Mouse (Mus musculus): ENCODE measurements at regions not wholly inside any gene's neighbourhood (a gene's known extent, or its start where the extent isn't known, plus 50 kb on each side); places are given as distances from the start of the nearest gene placed in this dataset.
A peak's percentile ranks its signal among the peaks of the same experiment; 100 is the strongest.

DNA sequence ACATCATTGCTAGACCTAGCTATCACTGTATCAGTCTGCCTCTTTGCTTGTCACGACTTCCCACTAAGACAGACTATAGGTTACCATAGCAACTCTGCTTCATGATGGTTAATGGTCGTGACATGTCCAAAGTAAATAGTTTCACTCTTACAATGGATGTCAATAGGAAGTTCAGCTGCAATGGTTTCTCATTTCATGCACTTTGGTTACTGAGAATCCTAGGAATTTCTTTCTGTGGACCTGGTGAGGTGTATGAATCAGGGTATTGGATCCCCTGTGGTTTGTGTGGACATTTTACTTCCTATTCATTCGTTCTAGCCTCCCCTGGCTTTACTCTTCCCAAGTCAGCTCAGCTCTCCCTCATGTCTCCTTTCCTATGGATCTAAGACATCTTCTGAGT, 385.5 kb upstream of the Dcn start:
- no peak overlapping the region for H3K9ac ChIP-seq

DNA sequence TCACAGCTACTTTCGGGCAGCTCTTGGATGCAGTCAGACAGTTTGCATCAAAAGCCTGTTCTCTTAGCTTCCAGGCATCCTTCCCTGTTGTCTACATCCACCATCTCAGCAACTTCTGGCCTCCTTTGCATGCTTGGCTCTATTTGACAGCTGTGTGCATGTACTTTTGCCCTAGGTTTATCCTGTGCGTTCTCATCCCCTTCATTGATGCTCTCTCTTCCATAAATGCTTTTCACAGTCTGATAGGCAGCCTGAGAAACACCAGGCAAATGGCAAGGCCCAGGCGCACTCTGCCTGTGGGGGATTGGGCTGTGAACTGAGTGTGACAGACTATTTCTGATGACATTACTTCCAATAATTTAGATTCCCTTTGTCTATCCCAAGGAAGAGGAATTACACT, 364.9 kb upstream of the Dcn start:
- Histone ChIP-seq H3K27me3 (no peaks in the 10 kb centered on the region), H3K4me2 (replicated peaks) (no peak overlapping the region), H3K27ac (replicated peaks) (no peak overlapping the region), H3K9me3 (replicated peaks) (no peaks in the 10 kb centered on the region), H3K9ac (no peak overlapping the region), H3K4me3 (replicated peaks) (no peak overlapping the region), H3K4me1 (no peaks in the 10 kb centered on the region), H3K36me3 (no peaks in the 10 kb centered on the region)
- ATAC-seq (ENCODE audit: insufficient number of reproducible peaks, low FRiP score, low TSS enrichment, low read depth), result no peak
- 76% methylated on average over 3 of the region's 3 CpGs for WGBS

More for the DNA sequence above, 385.5 kb upstream of the Dcn start:
- Histone ChIP-seq H3K27ac (replicated peaks) (no peak overlapping the region), H3K4me1 (no peaks in the 10 kb centered on the region), H3K27me3 (no peaks in the 10 kb centered on the region), H3K9me3 (replicated peaks) (no peaks in the 10 kb centered on the region), H3K4me2 (replicated peaks) (no peak overlapping the region), H3K4me3 (replicated peaks) (no peak overlapping the region), H3K36me3 (no peaks in the 10 kb centered on the region)
- WGBS, result 50% methylated on average over 3 of the region's 3 CpGs
- no peak for ATAC-seq (ENCODE audit: insufficient number of reproducible peaks, low FRiP score, low TSS enrichment, low read depth)

DNA sequence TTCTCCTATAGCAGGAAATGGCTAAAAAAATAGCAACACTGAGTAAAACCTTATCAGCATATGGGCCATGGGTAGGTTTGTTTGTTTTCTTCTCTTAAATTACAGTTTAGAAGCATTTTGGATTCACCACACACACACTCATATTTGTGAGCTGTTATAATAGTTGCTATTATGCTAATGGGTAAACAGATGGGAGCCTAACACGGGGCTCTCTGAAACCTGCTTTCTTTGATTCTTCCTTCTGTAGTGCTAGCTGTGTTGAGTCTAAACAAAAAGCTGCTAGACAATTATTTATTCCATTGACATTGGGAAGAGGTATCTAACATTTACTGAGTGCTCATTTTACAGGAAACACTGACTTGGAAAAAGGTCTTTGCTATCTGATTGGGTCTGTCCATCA, 356.7 kb upstream of the Dcn start:
- no peaks in the 10 kb centered on the region for H3K4me1 ChIP-seq
- H3K4me3 ChIP-seq (replicated peaks), result no peak overlapping the region
- H3K9ac ChIP-seq, result no peak overlapping the region
- H3K36me3 ChIP-seq, result no peaks in the 10 kb centered on the region
- H3K9me3 ChIP-seq (replicated peaks), result no peaks in the 10 kb centered on the region
- no peaks in the 10 kb centered on the region for H3K27me3 ChIP-seq
- H3K27ac ChIP-seq (replicated peaks), result no peak overlapping the region
- H3K4me2 ChIP-seq (replicated peaks), result no peak overlapping the region
- ATAC-seq (ENCODE audit: insufficient number of reproducible peaks, low FRiP score, low TSS enrichment, low read depth), result no peak
- WGBS, result 43% methylated on average over 1 of the region's 1 CpGs

DNA sequence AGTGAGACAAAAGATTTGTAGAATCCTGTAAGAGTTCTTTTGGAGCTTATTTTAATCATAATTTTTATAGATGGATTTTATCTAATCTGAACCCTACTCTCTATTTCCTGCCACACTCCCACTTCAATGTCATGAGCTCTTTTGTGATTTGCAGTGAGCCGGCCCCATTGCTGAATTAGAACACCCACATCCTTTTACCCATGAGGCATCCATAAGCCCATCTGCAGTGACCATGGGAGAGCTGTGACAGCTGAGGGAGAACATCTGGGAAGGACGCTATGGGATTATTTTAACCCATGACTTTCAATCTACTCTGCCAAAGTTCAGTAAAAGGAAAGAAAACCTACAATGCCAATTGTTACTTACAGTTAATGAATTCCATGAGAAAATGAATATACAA, 337.8 kb upstream of the Dcn start:
- Histone ChIP-seq H3K27ac (replicated peaks) (peak overlapping the region; percentile 31; the same call in 1 of the 2 replicates), H3K4me1 (0 out of 2 replicates have a peak, but pooled peaks cover 2% of the 10 kb centered on the region), H3K36me3 (no peaks in the 10 kb centered on the region), H3K4me2 (replicated peaks) (no peak overlapping the region), H3K9me3 (replicated peaks) (no peaks in the 10 kb centered on the region), H3K9ac (no peak overlapping the region), H3K4me3 (replicated peaks) (no peak overlapping the region), H3K27me3 (no peaks in the 10 kb centered on the region)
- 39% methylated on average over 2 of the region's 2 CpGs for WGBS
- ATAC-seq (ENCODE audit: insufficient number of reproducible peaks, low FRiP score, low TSS enrichment, low read depth), result no peak

DNA sequence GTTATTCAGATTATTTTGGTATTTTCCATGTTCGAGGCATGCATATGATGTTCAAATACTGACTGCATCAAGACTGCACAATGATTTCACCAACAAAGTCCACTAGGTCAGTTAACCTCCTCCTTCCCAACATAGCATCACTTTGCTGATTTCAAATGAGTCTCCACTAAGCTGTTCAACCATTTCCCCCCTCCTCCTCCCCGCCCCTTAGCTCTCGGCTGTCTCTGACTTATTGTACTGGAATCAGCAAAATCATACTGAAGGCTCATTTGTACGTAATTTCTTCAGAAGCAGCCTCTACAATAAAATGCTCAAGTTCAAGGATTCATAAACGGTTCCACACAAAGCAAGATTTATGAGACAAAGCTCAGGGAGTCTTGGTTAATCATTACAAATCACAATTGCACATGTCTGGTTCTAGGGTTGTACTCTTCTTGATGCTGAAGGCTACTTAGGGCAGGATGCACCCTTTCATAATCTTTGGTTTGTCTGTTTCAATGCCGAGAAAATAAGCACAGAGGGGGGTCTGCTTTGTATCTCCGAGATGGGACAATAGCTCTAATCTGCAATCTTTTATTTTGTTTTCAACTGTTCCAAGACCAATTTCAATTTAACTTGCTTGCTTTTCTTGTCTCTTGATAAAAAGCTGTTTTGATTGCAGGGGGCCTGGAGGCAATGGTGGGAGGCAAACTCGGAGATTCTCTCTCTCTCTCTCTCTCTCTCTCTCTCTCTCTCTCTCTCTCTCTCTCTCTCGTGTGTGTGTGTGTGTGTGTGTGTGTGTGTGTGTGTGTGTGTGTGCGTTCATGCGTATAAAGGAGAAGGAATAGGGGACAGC, 320.6 kb upstream of the Dcn start:
- Histone ChIP-seq H3K4me2 (replicated peaks) (no peak overlapping the region), H3K9ac (no peak overlapping the region), H3K27ac (replicated peaks) (no peak overlapping the region), H3K4me1 (peaks cover 6% of the 10 kb centered on the region; the same call in 1 of the 2 replicates), H3K27me3 (no peaks in the 10 kb centered on the region), H3K9me3 (replicated peaks) (no peaks in the 10 kb centered on the region), H3K36me3 (no peaks in the 10 kb centered on the region), H3K4me3 (replicated peaks) (no peak overlapping the region)
- no peak for ATAC-seq (ENCODE audit: insufficient number of reproducible peaks, low FRiP score, low TSS enrichment, low read depth)
- WGBS, result 61% methylated on average over 10 of the region's 11 CpGs

DNA sequence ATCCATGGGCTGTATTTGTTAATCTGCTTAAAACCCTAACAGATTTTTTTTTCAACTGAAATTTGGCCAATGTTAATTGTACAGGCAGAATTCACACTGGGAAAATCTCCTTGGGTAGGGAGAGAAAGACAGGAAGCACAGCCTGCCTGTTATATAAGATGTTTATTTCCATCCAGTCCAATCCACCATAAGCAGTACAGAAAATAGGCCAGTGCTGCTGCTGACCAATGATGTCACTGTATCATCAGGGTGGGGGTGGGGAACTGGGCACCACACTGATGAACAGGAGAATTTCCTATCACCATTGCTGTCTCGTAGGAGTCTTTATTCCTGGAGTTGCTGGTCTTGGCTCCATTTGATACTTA, 320.0 kb upstream of the Dcn start:
- ATAC-seq (ENCODE audit: insufficient number of reproducible peaks, low FRiP score, low TSS enrichment, low read depth), result no peak
- peaks cover 6% of the 10 kb centered on the region; the same call in 1 of the 2 replicates for H3K4me1 ChIP-seq
- H3K9ac ChIP-seq, result no peak overlapping the region
- 82% methylated on average over 1 of the region's 1 CpGs for WGBS
- no peak overlapping the region for H3K4me2 ChIP-seq (replicated peaks)
- no peak overlapping the region for H3K27ac ChIP-seq (replicated peaks)
- H3K4me3 ChIP-seq (replicated peaks), result no peak overlapping the region
- H3K9me3 ChIP-seq (replicated peaks), result no peaks in the 10 kb centered on the region
- H3K27me3 ChIP-seq, result no peaks in the 10 kb centered on the region
- H3K36me3 ChIP-seq, result no peaks in the 10 kb centered on the region

DNA sequence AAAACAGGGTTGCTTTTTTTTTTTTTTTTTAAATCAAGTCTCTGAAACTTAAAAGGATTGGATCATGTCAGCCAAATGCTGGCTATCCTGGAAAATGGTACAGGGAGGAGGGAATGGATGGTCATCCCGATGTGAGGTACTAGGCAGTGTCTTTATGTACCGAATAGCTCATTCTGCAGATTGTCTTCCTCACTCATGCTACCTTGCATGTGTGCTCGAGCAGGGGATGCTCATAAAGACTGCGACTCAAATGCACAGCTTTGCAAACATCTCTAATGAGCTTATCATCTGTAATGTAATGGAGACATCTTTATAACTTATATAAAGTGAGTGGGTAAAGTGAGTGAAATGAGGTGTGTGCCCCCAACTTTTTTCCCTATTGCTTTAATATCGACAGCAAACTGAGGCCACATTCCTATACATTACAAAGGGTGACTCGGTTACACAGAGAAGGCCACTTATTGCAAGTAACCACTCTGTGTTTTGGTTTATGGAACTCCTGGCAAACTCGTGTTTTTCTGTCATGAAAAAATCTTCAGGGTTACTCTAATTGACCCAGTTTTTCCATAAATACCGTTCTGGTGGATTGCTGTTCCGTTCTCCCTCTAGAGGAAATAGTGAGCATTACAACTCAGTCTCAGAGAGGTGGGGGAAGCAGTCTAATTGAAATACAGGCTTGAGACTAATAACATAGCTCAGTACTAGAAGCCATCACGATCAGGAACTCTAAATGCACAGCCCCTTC, 319.4 kb upstream of the Dcn start:
- Histone ChIP-seq H3K4me1 (peaks cover 6% of the 10 kb centered on the region; the same call in 1 of the 2 replicates), H3K27ac (replicated peaks) (no peak overlapping the region), H3K36me3 (no peaks in the 10 kb centered on the region), H3K27me3 (no peaks in the 10 kb centered on the region), H3K9me3 (replicated peaks) (no peaks in the 10 kb centered on the region), H3K9ac (no peak overlapping the region), H3K4me2 (replicated peaks) (no peak overlapping the region), H3K4me3 (replicated peaks) (no peak overlapping the region)
- no peak for ATAC-seq (ENCODE audit: insufficient number of reproducible peaks, low FRiP score, low TSS enrichment, low read depth)
- WGBS, result 50% methylated on average over 10 of the region's 10 CpGs

DNA sequence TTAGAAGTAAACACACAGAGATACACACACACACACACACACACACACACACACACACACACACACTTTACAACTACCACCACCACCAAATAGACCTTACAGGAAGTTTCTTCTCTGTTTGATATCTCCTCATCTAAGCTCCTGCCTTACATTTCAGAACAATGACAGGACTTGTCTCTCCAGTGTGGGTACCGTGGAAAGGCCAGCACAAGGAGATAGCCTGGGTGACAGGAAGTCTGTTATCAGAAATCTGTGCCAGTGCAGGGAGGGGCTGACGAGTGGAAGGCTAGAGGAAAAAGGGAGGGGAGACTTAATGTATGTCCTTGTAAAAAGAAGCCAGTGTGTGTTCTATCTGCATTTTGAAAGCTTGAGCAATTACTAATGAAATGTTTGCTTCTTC, 318.5 kb upstream of the Dcn start:
- peaks cover 6% of the 10 kb centered on the region; the same call in 1 of the 2 replicates for H3K4me1 ChIP-seq
- no peak for ATAC-seq (ENCODE audit: insufficient number of reproducible peaks, low FRiP score, low TSS enrichment, low read depth)
- H3K9ac ChIP-seq, result no peak overlapping the region
- WGBS, result 23% methylated on average over 2 of the region's 2 CpGs
- H3K4me3 ChIP-seq (replicated peaks), result no peak overlapping the region
- no peaks in the 10 kb centered on the region for H3K36me3 ChIP-seq
- no peaks in the 10 kb centered on the region for H3K9me3 ChIP-seq (replicated peaks)
- H3K27ac ChIP-seq (replicated peaks), result no peak overlapping the region
- no peaks in the 10 kb centered on the region for H3K27me3 ChIP-seq
- no peak overlapping the region for H3K4me2 ChIP-seq (replicated peaks)

DNA sequence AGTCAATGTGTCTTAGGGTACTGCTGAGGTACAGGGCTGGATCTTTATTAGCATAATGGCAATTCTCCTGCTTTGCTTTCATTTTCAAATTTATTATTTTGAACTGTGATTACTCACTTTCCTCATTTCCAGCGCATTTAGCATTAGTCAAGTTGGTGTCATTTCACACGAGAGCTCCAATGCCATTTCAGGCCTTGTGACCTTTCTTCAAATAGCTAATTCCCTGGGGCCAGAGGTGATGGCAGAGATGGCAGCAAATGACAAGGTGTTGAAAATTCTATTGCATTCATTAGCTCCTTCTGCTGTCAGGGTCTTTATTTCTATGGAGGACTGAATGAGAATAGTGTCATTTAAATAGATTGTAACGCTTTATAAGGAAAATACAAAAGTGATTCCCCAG, 300.9 kb upstream of the Dcn start:
- H3K4me3 ChIP-seq (replicated peaks), result no peak overlapping the region
- no peak for ATAC-seq (ENCODE audit: insufficient number of reproducible peaks, low FRiP score, low TSS enrichment, low read depth)
- H3K27me3 ChIP-seq, result no peaks in the 10 kb centered on the region
- no peaks in the 10 kb centered on the region for H3K36me3 ChIP-seq
- no peaks in the 10 kb centered on the region for H3K4me1 ChIP-seq
- H3K4me2 ChIP-seq (replicated peaks), result no peak overlapping the region
- H3K9me3 ChIP-seq (replicated peaks), result no peaks in the 10 kb centered on the region
- no peak overlapping the region for H3K27ac ChIP-seq (replicated peaks)
- H3K9ac ChIP-seq, result no peak overlapping the region
- 70% methylated on average over 3 of the region's 3 CpGs for WGBS

DNA sequence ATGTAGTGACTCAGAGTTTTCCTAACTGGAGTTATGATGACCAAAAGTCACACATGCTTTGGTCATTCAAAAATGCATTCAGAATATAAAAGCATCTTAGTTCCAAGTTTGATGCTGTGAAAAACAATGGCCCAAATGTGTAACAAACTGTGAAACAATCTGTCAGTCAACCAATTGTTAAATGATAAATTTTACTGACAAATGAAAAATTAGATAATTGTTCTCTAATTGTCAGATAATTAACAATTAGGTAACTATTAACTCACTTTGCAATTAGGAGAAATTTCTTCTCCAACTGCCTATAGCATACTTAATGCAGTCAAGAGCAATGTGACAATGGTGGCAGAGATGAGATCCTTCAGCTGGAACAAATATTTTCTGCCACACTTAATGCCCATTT, 289.7 kb upstream of the Dcn start:
- H3K27ac ChIP-seq (replicated peaks), result no peak overlapping the region
- H3K4me2 ChIP-seq (replicated peaks), result no peak overlapping the region
- no peaks in the 10 kb centered on the region for H3K36me3 ChIP-seq
- H3K4me1 ChIP-seq, result no peaks in the 10 kb centered on the region
- H3K9ac ChIP-seq, result no peak overlapping the region
- H3K27me3 ChIP-seq, result no peaks in the 10 kb centered on the region
- H3K4me3 ChIP-seq (replicated peaks), result no peak overlapping the region
- no peak for ATAC-seq (ENCODE audit: insufficient number of reproducible peaks, low FRiP score, low TSS enrichment, low read depth)
- no peaks in the 10 kb centered on the region for H3K9me3 ChIP-seq (replicated peaks)

DNA sequence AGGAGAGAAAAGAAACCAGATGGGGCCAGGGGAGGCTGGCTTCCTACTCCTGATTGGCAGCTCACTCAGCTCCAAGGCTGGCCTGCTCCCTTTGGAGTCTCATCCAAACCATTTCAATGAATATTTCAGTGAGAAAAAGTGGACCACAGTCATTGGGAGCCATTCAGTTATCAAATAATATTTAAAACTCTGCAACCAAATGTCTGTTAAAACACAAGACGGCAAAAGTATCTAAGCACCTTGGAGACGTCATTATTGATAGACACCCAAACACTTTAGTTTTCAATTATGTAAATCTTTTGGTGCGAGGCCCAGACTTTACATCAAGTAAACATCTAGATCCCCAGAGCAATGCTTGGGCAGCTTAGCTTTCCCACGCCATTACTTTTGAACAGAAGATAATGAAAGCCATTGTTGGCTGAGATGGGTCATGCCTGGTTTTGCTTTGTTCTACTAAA, 268.1 kb upstream of the Dcn start:
- H3K4me1 ChIP-seq, result peaks cover 13% of the 10 kb centered on the region
- no peaks in the 10 kb centered on the region for H3K36me3 ChIP-seq
- no peaks in the 10 kb centered on the region for H3K9me3 ChIP-seq (replicated peaks)
- ATAC-seq (ENCODE audit: insufficient number of reproducible peaks, low FRiP score, low TSS enrichment, low read depth), result no peak
- no peak overlapping the region for H3K4me2 ChIP-seq (replicated peaks)
- no peak overlapping the region for H3K9ac ChIP-seq
- no peak overlapping the region for H3K27ac ChIP-seq (replicated peaks)
- 42% methylated on average over 4 of the region's 4 CpGs for WGBS
- no peak overlapping the region for H3K4me3 ChIP-seq (replicated peaks)
- H3K27me3 ChIP-seq, result no peaks in the 10 kb centered on the region

Data from embryonic facial prominence, embryonic 15.5 days (tissue).